Mouse (Mus musculus) liver, embryonic 12.5 days (tissue): ENCODE measurements around the gene Snx12. TPM values are rescaled to one million over a fixed set of nuclear protein-coding genes. Genes with fewer than 3 reads are reported as not detected.
A peak's percentile ranks its signal among the peaks of the same experiment; 100 is the strongest.

Experiments
- ATAC-seq: fragments of 200-750 bp; cut with Nextera tagmentation; 2 replicates; pipeline ENCODE4 v1.8.0; 2017; ENCODE audit warnings: moderate number of reproducible peaks, mild to moderate bottlenecking, moderate library complexity
- H3K27ac ChIP-seq: fragments of 300-500 bp; sonication (generic); 2 replicates; pipeline ENCODE4 v1.5.1; 2016; ENCODE audit warnings: mild to moderate bottlenecking
- H3K27me3 ChIP-seq: fragments of 300-500 bp; sonication (generic); replicated peaks from 2 replicates; pipeline ENCODE4 v1.6.1; 2016; ENCODE audit warnings: mild to moderate bottlenecking, moderate library complexity
- H3K36me3 ChIP-seq: fragments of 300-500 bp; sonication (generic); 2 replicates; pipeline ENCODE4 v1.6.1; 2016; ENCODE audit warnings: mild to moderate bottlenecking, moderate library complexity
- H3K4me1 ChIP-seq: fragments of 300-500 bp; sonication (generic); 2 replicates; pipeline ENCODE4 v1.6.1; 2016
- H3K4me2 ChIP-seq: fragments of 300-500 bp; sonication (generic); 2 replicates; pipeline ENCODE4 v1.6.1; 2016; ENCODE audit warnings: mild to moderate bottlenecking, moderate library complexity
- H3K4me3 ChIP-seq: fragments of 300-500 bp; sonication (generic); 2 replicates; pipeline ENCODE4 v1.5.1; 2016; ENCODE audit warnings: mild to moderate bottlenecking, moderate library complexity
- H3K9ac ChIP-seq: fragments of 300-500 bp; sonication (generic); 2 replicates; pipeline ENCODE4 v1.6.1; 2016; ENCODE audit warnings: mild to moderate bottlenecking, moderate library complexity
- H3K9me3 ChIP-seq: fragments of 300-500 bp; sonication (generic); replicated peaks from 2 replicates; pipeline ENCODE4 v1.6.1; 2016; ENCODE audit warnings: mild to moderate bottlenecking, moderate library complexity
- WGBS: fragments of 180-500 bp; shearing (Covaris S2); methylation state at CpG from one replicate; pipeline ENCODE4 v1.1.7; 2016; ENCODE audit not compliant: insufficient replicate concordance; 5-methylcytosine and 5-hydroxymethylcytosine counted together
- polyA plus RNA-seq: library from polyadenylated mRNA; unstranded; fragments of >200 nt; fragmentation: Nextera tagmentation; extraction: Ambion mirVana; gene quantifications from 2 replicates; pipeline ENCODE4 v1.2.1, GENCODE M21; 2016

Snx12 gene
- polyA plus RNA-seq, 1 experiment from 2014 or later: 23.0 TPM

GRCm38 (mm10) chrX:101222796-101223162 is 416 bp upstream of the Snx12 start:
- Histone ChIP-seq H3K4me3 (peak overlapping the region; percentile 69), H3K4me2 (peak overlapping the region; percentile 70), H3K36me3 (no peaks in the 10 kb centered on the region), H3K27me3 (peaks cover 20% of the 10 kb centered on the region), H3K27ac (no peak overlapping the region), H3K4me1 (no peaks in the 10 kb centered on the region; the same call in 1 of the 2 replicates), H3K9me3 (no peaks in the 10 kb centered on the region), H3K9ac (no peak overlapping the region; the same call in 1 of the 2 replicates)
- no peak for ATAC-seq
- 27% methylated on average over 7 of the region's 7 CpGs for WGBS

DNA sequence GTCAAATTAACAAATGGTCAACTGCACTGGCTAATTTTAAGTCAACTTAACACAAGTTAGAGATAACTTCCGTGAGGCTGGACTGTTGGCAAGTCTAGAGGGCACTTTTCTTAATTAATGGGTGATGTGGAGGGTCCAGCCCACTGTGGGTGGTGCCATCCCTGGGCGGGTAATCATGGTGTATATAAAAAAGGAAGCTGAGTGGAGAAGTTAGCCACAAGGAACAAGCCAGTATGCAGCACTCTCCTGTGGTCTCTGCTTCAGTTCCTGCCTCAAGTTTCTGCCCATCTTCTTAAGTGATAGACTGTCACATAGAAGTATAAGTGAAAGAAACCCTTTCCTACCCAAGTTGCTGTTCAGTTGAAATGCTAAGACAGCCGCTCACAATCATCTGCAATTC is 33.1 kb downstream of the Snx12 start:
- Histone ChIP-seq H3K27me3 (no peaks in the 10 kb centered on the region), H3K4me1 (no peaks in the 10 kb centered on the region), H3K36me3 (no peaks in the 10 kb centered on the region), H3K9ac (no peak overlapping the region), H3K4me2 (no peak overlapping the region), H3K9me3 (no peaks in the 10 kb centered on the region), H3K27ac (no peak overlapping the region), H3K4me3 (no peak overlapping the region)
- WGBS: 53% methylated on average over 3 of the region's 3 CpGs
- ATAC-seq: no peak

DNA sequence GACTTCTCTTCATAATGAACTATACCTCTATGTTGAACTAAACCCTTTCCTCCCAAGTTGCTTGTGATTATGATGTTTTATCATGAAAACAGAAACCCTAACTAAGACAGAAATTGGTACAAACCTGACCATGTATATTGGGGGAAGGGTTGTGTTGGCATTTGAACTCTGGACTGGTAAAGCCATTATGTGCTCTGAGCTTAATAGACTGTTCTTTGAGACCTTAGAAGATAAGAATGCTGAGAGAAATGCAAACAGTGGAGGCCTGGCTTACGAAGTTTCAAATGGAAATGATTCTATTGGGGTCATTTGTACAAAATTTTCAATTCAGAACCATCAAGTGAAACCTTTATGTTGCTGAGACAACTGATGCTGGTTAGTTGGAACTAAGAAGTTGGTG is 34.7 kb downstream of the Snx12 start:
- WGBS: 59% methylated on average over 1 of the region's 1 CpGs
- Histone ChIP-seq H3K36me3 (no peaks in the 10 kb centered on the region), H3K4me3 (no peak overlapping the region), H3K9me3 (no peaks in the 10 kb centered on the region), H3K4me2 (no peak overlapping the region), H3K4me1 (no peaks in the 10 kb centered on the region), H3K27me3 (no peaks in the 10 kb centered on the region), H3K9ac (no peak overlapping the region), H3K27ac (no peak overlapping the region)
- ATAC-seq: no peak

GRCm38 (mm10) chrX:101173388-101173787 is 49.0 kb downstream of the Snx12 start:
- H3K4me1 ChIP-seq: no peaks in the 10 kb centered on the region
- no peak overlapping the region for H3K27ac ChIP-seq
- ATAC-seq: no peak
- H3K9ac ChIP-seq: no peak overlapping the region
- no peak overlapping the region for H3K4me2 ChIP-seq
- H3K4me3 ChIP-seq: no peak overlapping the region
- 0 out of 2 replicates have a peak, but pooled peaks cover 3% of the 10 kb centered on the region for H3K27me3 ChIP-seq
- WGBS: 89% methylated on average over 1 of the region's 1 CpGs
- H3K36me3 ChIP-seq: no peaks in the 10 kb centered on the region
- H3K9me3 ChIP-seq: no peaks in the 10 kb centered on the region

DNA sequence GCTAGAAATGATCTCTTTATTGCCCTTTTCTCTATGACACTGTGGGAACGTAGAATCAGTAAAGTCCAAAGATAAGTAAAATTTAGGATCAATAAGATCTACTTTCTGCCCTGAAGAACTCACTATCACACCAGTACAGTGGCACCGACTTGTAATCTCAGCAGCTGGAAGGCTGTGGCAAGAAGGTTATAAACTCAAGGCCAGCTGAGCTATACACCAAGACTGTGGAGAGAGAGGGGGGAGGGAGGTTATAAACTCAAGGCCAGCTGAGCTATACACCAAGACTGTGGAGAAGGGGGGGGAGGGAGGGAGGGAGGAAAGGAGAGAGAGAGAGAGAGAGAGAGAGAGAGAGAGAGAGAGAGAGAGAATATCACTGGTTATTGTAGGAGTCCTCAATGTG is 53.9 kb downstream of the Snx12 start:
- Histone ChIP-seq H3K4me2 (no peak overlapping the region), H3K9ac (no peak overlapping the region), H3K9me3 (no peaks in the 10 kb centered on the region), H3K36me3 (no peaks in the 10 kb centered on the region), H3K27me3 (0 out of 2 replicates have a peak, but pooled peaks cover under 1% of the 10 kb centered on the region), H3K4me1 (no peaks in the 10 kb centered on the region), H3K27ac (no peak overlapping the region), H3K4me3 (no peak overlapping the region)
- ATAC-seq: no peak
- 49% methylated on average over 2 of the region's 2 CpGs for WGBS

DNA sequence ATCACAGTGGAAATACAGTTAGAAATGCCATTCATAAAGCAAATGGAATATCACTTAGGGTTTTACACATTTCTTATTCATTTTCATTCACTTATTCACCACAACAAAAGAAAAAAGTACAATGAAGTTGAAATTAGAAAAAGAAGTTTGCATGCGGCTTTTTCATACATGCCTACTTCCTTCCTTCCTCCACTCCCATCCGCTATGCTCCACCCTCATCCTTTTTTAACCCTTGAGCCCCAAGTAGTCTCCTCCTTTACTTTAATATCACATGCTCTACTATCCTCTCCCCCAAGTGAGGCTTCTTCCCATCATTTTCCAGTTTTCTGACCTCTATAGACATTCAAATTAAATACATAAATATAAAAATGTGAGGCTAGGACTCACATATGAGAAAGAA is 58.6 kb downstream of the Snx12 start:
- WGBS: 31% methylated on average over 2 of the region's 2 CpGs
- no peak overlapping the region for H3K27ac ChIP-seq
- H3K4me1 ChIP-seq: no peaks in the 10 kb centered on the region
- no peaks in the 10 kb centered on the region for H3K36me3 ChIP-seq
- H3K27me3 ChIP-seq: no peaks in the 10 kb centered on the region; the same call in 1 of the 2 replicates
- H3K4me3 ChIP-seq: no peak overlapping the region
- no peak overlapping the region for H3K9ac ChIP-seq
- no peak overlapping the region for H3K4me2 ChIP-seq
- H3K9me3 ChIP-seq: no peaks in the 10 kb centered on the region
- no peak for ATAC-seq

- no peaks in the 10 kb centered on the region for H3K9me3 ChIP-seq
- H3K9ac ChIP-seq: no peak overlapping the region
- WGBS: 53% methylated on average over 3 of the region's 3 CpGs
- ATAC-seq: no peak
- no peak overlapping the region for H3K4me3 ChIP-seq
- no peak overlapping the region for H3K4me2 ChIP-seq
- no peaks in the 10 kb centered on the region for H3K36me3 ChIP-seq
- no peak overlapping the region for H3K27ac ChIP-seq
- no peaks in the 10 kb centered on the region for H3K4me1 ChIP-seq
- H3K27me3 ChIP-seq: no peaks in the 10 kb centered on the region; the same call in 1 of the 2 replicates
Measured at GRCm38 (mm10) chrX:101163278-101163677, 59.1 kb downstream of the Snx12 start.

DNA sequence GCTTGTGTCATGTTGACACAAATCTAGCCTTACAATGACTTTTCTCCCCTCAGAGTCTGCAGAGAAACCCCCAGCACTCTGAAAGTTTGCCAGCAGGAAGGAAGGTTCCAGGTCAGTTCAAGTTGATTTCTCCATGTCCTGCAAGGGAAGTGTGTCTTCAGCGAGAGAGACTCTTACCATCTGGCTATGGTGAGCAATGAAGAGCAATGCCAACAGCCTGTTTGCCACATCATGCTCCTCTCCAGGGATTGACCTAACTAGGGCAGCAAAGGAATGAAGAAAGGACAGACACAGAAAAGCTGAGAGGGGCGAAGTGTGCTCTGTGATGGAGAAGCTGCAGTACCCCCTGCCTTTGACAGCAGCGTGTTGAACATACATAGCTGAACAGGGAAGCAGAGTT is 59.8 kb downstream of the Snx12 start:
- H3K4me1 ChIP-seq: no peaks in the 10 kb centered on the region
- WGBS: 66% methylated on average over 3 of the region's 3 CpGs
- H3K4me2 ChIP-seq: no peak overlapping the region
- H3K9me3 ChIP-seq: no peaks in the 10 kb centered on the region
- H3K9ac ChIP-seq: no peak overlapping the region
- no peaks in the 10 kb centered on the region for H3K36me3 ChIP-seq
- no peaks in the 10 kb centered on the region; the same call in 1 of the 2 replicates for H3K27me3 ChIP-seq
- no peak for ATAC-seq
- no peak overlapping the region for H3K4me3 ChIP-seq
- H3K27ac ChIP-seq: no peak overlapping the region

DNA sequence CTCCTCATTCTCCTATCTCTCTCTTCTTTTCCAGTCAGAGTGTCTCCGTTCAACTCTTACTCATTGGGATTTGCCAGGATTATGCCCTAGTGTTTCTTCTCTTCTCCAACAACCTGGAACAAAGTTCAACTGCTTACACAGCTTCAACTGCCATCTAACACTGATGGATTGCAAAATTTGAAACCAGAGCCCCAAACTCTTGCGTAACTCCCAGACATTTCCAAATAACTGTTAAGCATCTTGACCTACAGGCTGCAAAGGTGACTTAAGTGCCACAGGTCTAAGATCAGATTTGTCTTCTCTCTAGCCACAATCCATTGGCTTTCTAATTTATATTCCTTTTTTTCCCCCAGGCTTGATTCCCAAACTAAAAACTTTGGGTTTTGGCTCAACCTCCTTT is 64.9 kb downstream of the Snx12 start:
- Histone ChIP-seq H3K4me2 (no peak overlapping the region), H3K9ac (no peak overlapping the region), H3K36me3 (no peaks in the 10 kb centered on the region), H3K9me3 (no peaks in the 10 kb centered on the region), H3K27ac (no peak overlapping the region), H3K4me1 (no peaks in the 10 kb centered on the region), H3K4me3 (no peak overlapping the region), H3K27me3 (no peaks in the 10 kb centered on the region; the same call in 1 of the 2 replicates)
- 84% methylated on average over 2 of the region's 2 CpGs for WGBS
- ATAC-seq: no peak

DNA sequence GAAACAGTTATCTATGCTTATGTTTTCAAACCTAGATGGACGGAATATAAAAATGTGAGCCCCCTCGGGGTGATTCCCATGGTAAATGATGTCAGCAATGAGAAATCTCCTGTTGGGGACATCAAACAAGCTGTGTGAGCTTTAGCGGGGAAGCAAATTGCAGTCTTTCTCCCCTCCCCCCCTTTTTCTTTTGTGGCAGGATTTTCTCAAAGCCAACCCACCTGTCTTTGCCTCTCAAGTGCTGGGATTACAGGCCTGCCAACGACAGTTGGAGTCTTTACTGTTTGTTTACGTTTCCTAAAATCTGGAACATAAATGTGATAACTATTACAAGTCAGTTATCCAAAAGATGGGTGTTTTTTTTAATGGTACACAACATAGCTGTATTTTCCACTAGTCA is 66.0 kb downstream of the Snx12 start:
- H3K9ac ChIP-seq: no peak overlapping the region
- no peak for ATAC-seq
- WGBS: 48% methylated on average over 5 of the region's 5 CpGs
- H3K36me3 ChIP-seq: no peaks in the 10 kb centered on the region
- no peaks in the 10 kb centered on the region for H3K9me3 ChIP-seq
- H3K4me2 ChIP-seq: no peak overlapping the region
- no peaks in the 10 kb centered on the region; the same call in 1 of the 2 replicates for H3K27me3 ChIP-seq
- H3K4me3 ChIP-seq: no peak overlapping the region
- no peaks in the 10 kb centered on the region for H3K4me1 ChIP-seq
- H3K27ac ChIP-seq: no peak overlapping the region

GRCm38 (mm10) chrX:101147506-101147905 is 74.9 kb downstream of the Snx12 start:
- Histone ChIP-seq H3K4me1 (no peaks in the 10 kb centered on the region), H3K27me3 (no peaks in the 10 kb centered on the region), H3K9me3 (no peaks in the 10 kb centered on the region), H3K4me2 (no peak overlapping the region), H3K36me3 (no peaks in the 10 kb centered on the region), H3K9ac (no peak overlapping the region), H3K27ac (no peak overlapping the region), H3K4me3 (no peak overlapping the region)
- 56% methylated on average over 5 of the region's 5 CpGs for WGBS
- no peak for ATAC-seq

GRCm38 (mm10) chrX:101131992-101132791 is 90.2 kb downstream of the Snx12 start:
- H3K4me3 ChIP-seq: peak overlapping the region; percentile 15; the same call in 1 of the 2 replicates
- H3K9me3 ChIP-seq: no peaks in the 10 kb centered on the region
- 0 out of 2 replicates have a peak, but pooled peaks cover 5% of the 10 kb centered on the region for H3K27me3 ChIP-seq
- no peaks in the 10 kb centered on the region for H3K4me1 ChIP-seq
- H3K4me2 ChIP-seq: peak overlapping the region; percentile 45
- 0 out of 2 replicates have a peak, but pooled peaks have one; percentile 13 for ATAC-seq
- no peak overlapping the region for H3K9ac ChIP-seq
- 35% methylated on average over 12 of the region's 12 CpGs for WGBS
- no peaks in the 10 kb centered on the region for H3K36me3 ChIP-seq
- no peak overlapping the region for H3K27ac ChIP-seq
